Mouse (Mus musculus) Patski (cell line): ENCODE measurements around the gene Tmpo. TPM values are rescaled to one million over a fixed set of nuclear protein-coding genes. Genes with fewer than 3 reads are reported as not detected.

Experiments used
- ATAC-seq: fragments of 100-300 bp; one replicate; pipeline ENCODE4 v1.8.0; 2021
- CTCF ChIA-PET: fragments of 350-600 bp; sonication (Branson Sonifier 250); formaldehyde crosslinking; loops from one replicate; lab custom pipeline; 2022; ENCODE audit warnings: inconsistent platforms; lab: Charles Lee
- POLR2A ChIA-PET: fragments of 350-600 bp; sonication (Branson Sonifier 250); formaldehyde crosslinking; loops from one replicate; lab custom pipeline; 2022; ENCODE audit warnings: antibody characterized with exemption, inconsistent platforms; lab: Charles Lee
- DNase-seq: peaks from one replicate; pipeline ENCODE4 v3.0.0-alpha.2; 2011; ENCODE audit warnings: low read depth, low spot score
- H3K27me3 ChIP-seq: fragments of 371-371 bp; one replicate; pipeline ENCODE4 v1.5.1; 2021
- CTCF ChIP-seq: fragments of 100-300 bp; IDR thresholded peaks from one replicate; pipeline ENCODE4 v1.5.1; 2021
- in situ Hi-C: fragments of 300-500 bp; cut with MboI; formaldehyde crosslinking; loops from 3 replicates; pipeline ENCODE4 v1.11.1; 2018; ENCODE audit warnings: low pct_unique_long_range_greater_than_20kb, mixed read lengths
- polyA plus RNA-seq: library from polyadenylated mRNA; unstranded; gene quantifications from one replicate; pipeline ENCODE4 v1.2.3, GENCODE M21; 2021

Gene Tmpo
- polyA plus RNA-seq, 1 experiment from 2014 or later = 160 TPM

GRCm38 (mm10) chr10:91102799-91103590 is 78.1 kb downstream of the Tmpo start:
- ChIA-PET CTCF (interaction anchor here (1.1 kb wide), 1 partner anchor 39 kb away, joined by 3 read pairs; no protein-coding TSS in a partner anchor), POLR2A (no interaction called here)
- no peak for ATAC-seq
- DNase-seq = no peak
- no peak for TF ChIP-seq CTCF
- in situ Hi-C loops = no loop called here
- no peaks in the 10 kb centered on the region for H3K27me3 ChIP-seq

- H3K27me3 ChIP-seq = no peaks in the 10 kb centered on the region
- no peak for TF ChIP-seq CTCF
- in situ Hi-C loops = no loop called here
- POLR2A ChIA-PET = interaction anchor here (0.9 kb wide), 1 partner anchor 9 kb away, joined by 5 read pairs; no protein-coding TSS in a partner anchor
- no peak for DNase-seq
- CTCF ChIA-PET = interaction anchor here (0.6 to 1.5 kb wide), 4 partner anchors 14 to 75 kb away, joined by 3 to 4 read pairs (median 3); no protein-coding TSS in a partner anchor
- no peak for ATAC-seq
These were observed 79.2 kb downstream of the Tmpo start for GRCm38 (mm10) chr10:91101936-91102335.

- ChIA-PET CTCF (interaction anchor here (1.3 to 1.4 kb wide), 2 partner anchors 9 to 16 kb away, joined by 3 to 5 read pairs; no protein-coding TSS in a partner anchor), POLR2A (no interaction called here)
- TF ChIP-seq CTCF = no peak
- ATAC-seq = no peak
- in situ Hi-C loops = no loop called here
- H3K27me3 ChIP-seq = no peaks in the 10 kb centered on the region
- DNase-seq = no peak
These were observed 81.0 kb downstream of the Tmpo start for GRCm38 (mm10) chr10:91100101-91100500.

GRCm38 (mm10) chr10:91098056-91098455 is 83.1 kb downstream of the Tmpo start:
- ChIA-PET CTCF (interaction anchor here (0.6 kb wide), 1 partner anchor 34 kb away, joined by 3 read pairs; no protein-coding TSS in a partner anchor), POLR2A (no interaction called here)
- in situ Hi-C loops = no loop called here
- ATAC-seq (no peak), DNase-seq (no peak)
- TF ChIP-seq CTCF = no peak
- H3K27me3 ChIP-seq = no peaks in the 10 kb centered on the region

Other genes starting within 250 kb of the Tmpo start
- 11.2 TPM for gene Apaf1, start 98.5 kb downstream of the Tmpo start, polyA plus RNA-seq
- gene Ikbip, start 98.4 kb downstream of the Tmpo start, polyA plus RNA-seq = 85.9 TPM
- 919 TPM for gene Slc25a3, start 57.3 kb downstream of the Tmpo start, polyA plus RNA-seq